Comparison of ENCODE assay signal across 8 mouse cellular contexts in genomic region chr6:52418451-52419170, GRCm38 (mm10).
A peak's percentile ranks its signal among the peaks of the same experiment; 100 is the strongest.
DNase-seq lines count a peak whose midpoint lies in the region; ATAC-seq and TF ChIP-seq lines count a peak whose summit lies in the region.

No protein-coding gene starts in this region.

- peaks cover 4% of the 10 kb centered on the region; the same call in 1 of the 2 replicates for H3K4me1 ChIP-seq in heart, embryonic 11.5 days (ENCODE audit: control insufficient read depth, insufficient read depth, low read length)
- no peaks in the 10 kb centered on the region for H3K4me1 ChIP-seq in kidney, postnatal 0 days (replicated peaks; ENCODE audit: insufficient read depth, low read length)
- H3K4me1 ChIP-seq in neural tube, embryonic 11.5 days (ENCODE audit: control insufficient read depth, insufficient read depth, low read length): no peaks in the 10 kb centered on the region

- ATAC-seq in heart, embryonic 11.5 days (replicated peaks; ENCODE audit: insufficient number of reproducible peaks, low FRiP score, low TSS enrichment): no peak
- ATAC-seq in kidney, postnatal 0 days (replicated peaks; ENCODE audit: low FRiP score, low read depth): no peak
- ATAC-seq in neural tube, embryonic 11.5 days (ENCODE audit: insufficient read depth, low FRiP score, low TSS enrichment): no peak

- no peak overlapping the region for H3K4me3 ChIP-seq in heart, embryonic 11.5 days (ENCODE audit: low read depth, low read length)
- no peak overlapping the region for H3K4me3 ChIP-seq in kidney, postnatal 0 days (replicated peaks; ENCODE audit: low read depth, low read length)
- H3K4me3 ChIP-seq in neural tube, embryonic 11.5 days (ENCODE audit: low read depth, low read length): no peak overlapping the region

- intact Hi-C loops in left cerebral cortex, postnatal 14 days (cut with DNase I): no loop called here

- no peak overlapping the region for H3K9ac ChIP-seq in heart, embryonic 11.5 days (ENCODE audit: low read depth, low read length)
- H3K9ac ChIP-seq in kidney, postnatal 0 days (ENCODE audit: low read depth, low read length): no peak overlapping the region
- no peak overlapping the region for H3K9ac ChIP-seq in neural tube, embryonic 11.5 days (ENCODE audit: low read length)

- no peak for TF ChIP-seq CTCF in kidney, postnatal 0 days (IDR thresholded peaks at IDR 0.05; ENCODE audit: low read depth)

- H3K4me2 ChIP-seq in heart, embryonic 11.5 days: no peak overlapping the region
- H3K4me2 ChIP-seq in kidney, postnatal 0 days (ENCODE audit: low read length): no peak overlapping the region
- no peak overlapping the region for H3K4me2 ChIP-seq in neural tube, embryonic 11.5 days (ENCODE audit: low read depth)

- no peaks in the 10 kb centered on the region for H3K36me3 ChIP-seq in heart, embryonic 11.5 days (ENCODE audit: control insufficient read depth, insufficient read depth, low read length)
- H3K36me3 ChIP-seq in kidney, postnatal 0 days (ENCODE audit: insufficient read depth, low read length): no peaks in the 10 kb centered on the region
- no peaks in the 10 kb centered on the region for H3K36me3 ChIP-seq in neural tube, embryonic 11.5 days (ENCODE audit: control insufficient read depth, insufficient read depth, low read length)

- 58% methylated on average over 12 of the region's 12 CpGs for WGBS in heart, embryonic 11.5 days (ENCODE audit: insufficient replicate concordance)
- 27% methylated on average over 12 of the region's 12 CpGs for WGBS in kidney, postnatal 0 days
- WGBS in neural tube, embryonic 11.5 days: 31% methylated on average over 12 of the region's 12 CpGs

- H3K27ac ChIP-seq in heart, embryonic 11.5 days (ENCODE audit: low read depth, low read length): no peak overlapping the region
- no peak overlapping the region for H3K27ac ChIP-seq in kidney, postnatal 0 days
- H3K27ac ChIP-seq in neural tube, embryonic 11.5 days (ENCODE audit: low read depth, low read length): no peak overlapping the region

- no peaks in the 10 kb centered on the region for H3K27me3 ChIP-seq in heart, embryonic 11.5 days (ENCODE audit: control insufficient read depth, insufficient read depth, low read length)
- no peaks in the 10 kb centered on the region for H3K27me3 ChIP-seq in kidney, postnatal 0 days (ENCODE audit: insufficient read depth, low read length)
- no peaks in the 10 kb centered on the region for H3K27me3 ChIP-seq in neural tube, embryonic 11.5 days (ENCODE audit: control insufficient read depth, insufficient read depth, low read length)

- DNase-seq in heart, adult 18-20 months: peak; percentile 76 to 77
- DNase-seq in gastrocnemius, postnatal 25 days: peak; percentile 79
- DNase-seq in kidney, postnatal 0 days (ENCODE audit: low spot score): peak; percentile 75
- peak; percentile 48 for DNase-seq in neural tube, embryonic 11.5 days (ENCODE audit: low spot score)
- DNase-seq in yolk sac, embryonic 10.5 days (ENCODE audit: low spot score): no peak
- DNase-seq in left cerebral cortex, postnatal 14 days (ENCODE audit: low spot score in 2 of 2): no peak
- DNase-seq in layer of hippocampus, postnatal 14 days (ENCODE audit: low spot score in 2 of 2): no peak

- H3K9me3 ChIP-seq in heart, embryonic 11.5 days (replicated peaks; ENCODE audit: control insufficient read depth, low read length): no peaks in the 10 kb centered on the region
- H3K9me3 ChIP-seq in kidney, postnatal 0 days (replicated peaks; ENCODE audit: low read length): no peaks in the 10 kb centered on the region
- no peaks in the 10 kb centered on the region for H3K9me3 ChIP-seq in neural tube, embryonic 11.5 days (ENCODE audit: control insufficient read depth, low read length)

Comparison
In these comparisons a context has a peak if more than half of its experiments do, and no peak if none do; other contexts are left out.
1. DNase-seq: peak in heart, adult 18-20 months (2 of 2), gastrocnemius, postnatal 25 days (single experiment), kidney, postnatal 0 days (single experiment) and neural tube, embryonic 11.5 days (single experiment); none in yolk sac, embryonic 10.5 days (single experiment), left cerebral cortex, postnatal 14 days (0 of 2) and layer of hippocampus, postnatal 14 days (0 of 2).